Mouse (Mus musculus) brain, embryonic 14.5 days (tissue): ENCODE measurements around the gene Mrpl14.

Source experiments
- CTCF ChIP-seq: fragments of 200-500 bp; IDR thresholded peaks from 2 replicates; pipeline ENCODE4 v1.5.1; 2012; ENCODE audit warnings: inconsistent platforms, mild to moderate bottlenecking, moderate library complexity, borderline replicate concordance; ENCODE audit not compliant: insufficient read depth, insufficient read length; ENCODE audit errors: extremely low read depth
- POLR2A ChIP-seq: fragments of 200-500 bp; IDR thresholded peaks from 2 replicates; pipeline ENCODE4 v1.6.1; 2012; ENCODE audit warnings: mild to moderate bottlenecking, inconsistent platforms, borderline replicate concordance; ENCODE audit not compliant: poor library complexity, insufficient read depth, insufficient read length, severe bottlenecking; ENCODE audit errors: extremely low read depth

GRCm38 (mm10) chr17:45747293-45747692, 61.2 kb downstream of the Mrpl14 start:
- no peak for TF ChIP-seq POLR2A
- TF ChIP-seq CTCF = no peak
